Mouse (Mus musculus) stomach, postnatal 0 days (tissue): ENCODE measurements around the gene Calm5.

ENCODE experiments used
- CTCF ChIP-seq: IDR thresholded peaks from 2 replicates; pipeline ENCODE4 v1.5.1; 2016; ENCODE audit warnings: antibody characterized with exemption, low read depth, mild to moderate bottlenecking, moderate library complexity
- EP300 ChIP-seq: optimal IDR thresholded peaks from 2 replicates; pipeline ENCODE3; 2016; ENCODE audit warnings: antibody characterized with exemption

GRCm38 (mm10) chr13:3894549-3894948 is 40.6 kb downstream of the Calm5 start:
- no peak for TF ChIP-seq CTCF
- no peak for TF ChIP-seq EP300
